Mouse (Mus musculus) right cerebral cortex, postnatal 4 days (tissue): ENCODE measurements around the gene Scrn1.
A peak's percentile ranks its signal among the peaks of the same experiment; 100 is the strongest.

Source experiments
- DNase-seq: peaks from one replicate; pipeline ENCODE4 v3.0.0-alpha.2; 2022

Gene Scrn1

GRCm38 (mm10) chr6:54471866-54472265, 94.4 kb downstream of the Scrn1 start:
- DNase-seq, result no peak

- no peak for DNase-seq
These were observed 98.9 kb downstream of the Scrn1 start for GRCm38 (mm10) chr6:54467371-54467770.

GRCm38 (mm10) chr6:54464926-54465325, 101.4 kb downstream of the Scrn1 start:
- DNase-seq, result no peak

- peak; percentile 30 for DNase-seq
These were observed 102.4 kb downstream of the Scrn1 start for GRCm38 (mm10) chr6:54463701-54464458.

- DNase-seq, result no peak
These were observed 103.5 kb downstream of the Scrn1 start for GRCm38 (mm10) chr6:54462766-54463165.

- DNase-seq, result peak; percentile 50
These were observed 105.2 kb downstream of the Scrn1 start for GRCm38 (mm10) chr6:54460915-54461671.

DNA sequence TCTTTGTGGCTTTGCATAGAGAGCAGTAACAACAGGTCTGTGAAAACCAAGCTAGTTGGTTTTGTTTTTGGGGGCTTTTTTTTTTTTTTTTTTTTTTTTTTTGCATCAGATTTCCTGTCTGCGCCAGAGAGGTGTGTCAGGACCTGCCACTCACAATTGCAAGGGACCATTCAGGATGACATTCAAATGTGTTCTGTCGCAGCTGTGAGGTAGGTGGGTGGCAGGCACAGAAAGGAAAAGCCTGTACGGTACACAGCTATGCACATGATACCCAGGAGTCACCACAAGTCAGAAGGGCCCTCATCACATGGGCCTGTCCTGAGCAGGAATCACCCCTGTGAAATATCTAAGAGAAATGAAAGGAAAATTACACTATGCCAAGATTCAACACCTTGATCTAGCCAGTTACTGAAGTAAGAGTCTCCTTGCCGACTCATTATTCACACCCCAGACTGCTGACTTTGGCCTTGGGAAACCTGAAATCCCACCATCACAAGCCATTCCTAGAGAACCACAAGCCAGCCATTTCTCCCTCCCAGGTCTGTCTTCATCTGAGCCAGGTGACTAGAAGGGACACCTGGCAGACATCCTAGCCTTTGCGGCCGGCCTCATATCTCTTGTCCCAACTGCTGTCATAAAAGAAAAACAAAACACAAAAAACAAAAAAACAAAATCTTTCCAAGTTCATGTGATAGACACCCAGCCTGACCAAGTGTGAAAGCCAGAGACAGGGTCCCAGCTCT, 105.9 kb downstream of the Scrn1 start:
- no peak for DNase-seq

- DNase-seq, result no peak
These were observed 106.6 kb downstream of the Scrn1 start for GRCm38 (mm10) chr6:54459661-54460060.
